Mouse (Mus musculus): ENCODE measurements around the gene Msrb3.

DNA sequence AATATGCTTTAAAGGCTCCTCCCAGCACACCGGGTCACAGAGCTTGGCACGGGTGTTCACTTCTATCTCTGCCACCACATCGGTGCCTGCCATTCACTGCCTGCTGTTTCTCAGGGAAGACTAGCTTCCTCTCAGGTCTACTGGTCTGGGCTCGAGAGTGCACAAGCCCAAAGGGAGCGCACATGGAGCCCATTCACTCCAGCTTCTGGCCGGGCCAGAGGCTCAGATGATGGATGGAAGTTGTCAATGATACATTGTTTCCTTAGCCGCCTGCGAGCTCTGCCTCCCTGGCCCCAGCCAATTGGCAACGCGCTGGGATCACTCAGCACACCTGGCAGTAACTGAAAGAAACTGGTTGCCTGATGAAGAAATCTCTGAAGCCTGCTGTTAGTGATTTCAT lies 111.7 kb downstream of the Msrb3 start:
- TF ChIP-seq CTCF (IDR thresholded peaks at IDR 0.05; ENCODE audit: low read depth, low read length) = no peak
- TF ChIP-seq TAL1 (conservative IDR thresholded peaks at IDR 0.05; ENCODE audit: low read depth, low read length) = no peak
- TF ChIP-seq POLR2AphosphoS5 (IDR thresholded peaks at IDR 0.05; ENCODE audit: insufficient replicate concordance, low read depth, low read length) = no peak
- no peak for TF ChIP-seq GATA1 (IDR thresholded peaks at IDR 0.05; ENCODE audit: borderline replicate concordance, low read length)
- no peak for TF ChIP-seq GATA2 (IDR thresholded peaks at IDR 0.05; ENCODE audit: borderline replicate concordance, low read depth, low read length)

Measured in G1E (cell line).